Mouse (Mus musculus) liver, adult 2 months (tissue): ENCODE measurements around the gene Abraxas2. TPM values are rescaled to one million over a fixed set of nuclear protein-coding genes. Genes with fewer than 3 reads are reported as not detected.

Source experiments
- DNase-seq: peaks from one replicate; pipeline ENCODE4 v3.0.0-alpha.2; 2011; ENCODE audit warnings: low read depth, low spot score; ENCODE audit errors: extremely low read depth
- H3K27ac ChIP-seq: fragments of 200-500 bp; replicated peaks from 2 replicates; pipeline ENCODE4 v1.5.1; 2012; ENCODE audit warnings: low read depth, mild to moderate bottlenecking, control low read depth, inconsistent platforms, low read length; ENCODE audit not compliant: insufficient read depth
- H3K27me3 ChIP-seq: fragments of 200-500 bp; 2 replicates; pipeline ENCODE4 v1.6.1; 2012; ENCODE audit warnings: mild to moderate bottlenecking, moderate library complexity, low read length, inconsistent platforms; ENCODE audit not compliant: control insufficient read depth, insufficient read depth
- H3K36me3 ChIP-seq: fragments of 200-500 bp; 2 replicates; pipeline ENCODE4 v1.6.1; 2012; ENCODE audit warnings: low read length, inconsistent platforms; ENCODE audit not compliant: control insufficient read depth, insufficient read depth
- H3K4me1 ChIP-seq: fragments of 200-500 bp; 2 replicates; pipeline ENCODE4 v1.6.1; 2011; ENCODE audit warnings: low read length; ENCODE audit not compliant: control insufficient read depth, insufficient read depth
- H3K4me3 ChIP-seq: fragments of 200-500 bp; 2 replicates; pipeline ENCODE4 v1.5.1; 2011; ENCODE audit warnings: low read depth, mild to moderate bottlenecking, control low read depth, low read length, moderate library complexity; ENCODE audit not compliant: insufficient read depth
- H3K79me2 ChIP-seq: fragments of 200-500 bp; 2 replicates; pipeline ENCODE4 v1.6.1; 2012; ENCODE audit warnings: inconsistent platforms, mild to moderate bottlenecking, low read length, moderate library complexity; ENCODE audit not compliant: control insufficient read depth, insufficient read depth
- H3K9ac ChIP-seq: fragments of 200-500 bp; 2 replicates; pipeline ENCODE4 v1.6.1; 2012; ENCODE audit warnings: low read depth, mild to moderate bottlenecking, control low read depth, inconsistent platforms, low read length
- CTCF ChIP-seq: fragments of 200-500 bp; IDR thresholded peaks from 2 replicates; pipeline ENCODE4 v1.5.1; 2011; ENCODE audit warnings: low read depth, low read length, control low read depth
- POLR2A ChIP-seq: fragments of 200-500 bp; IDR thresholded peaks from 2 replicates; pipeline ENCODE4 v1.6.1; 2011; ENCODE audit warnings: low read length, control low read depth; ENCODE audit not compliant: insufficient read depth; ENCODE audit errors: extremely low read depth
- WGBS: fragments of 180-500 bp; shearing (Covaris S2); methylation state at CpG from one replicate; pipeline ENCODE4 v1.1.7; 2018; 5-methylcytosine and 5-hydroxymethylcytosine counted together
- polyA plus RNA-seq: library from polyadenylated mRNA; depleted of rRNA; stranded (reverse); fragments of >200 nt; gene quantifications from 2 replicates; pipeline ENCODE4 v1.2.3, GENCODE M21; 2012; rRNA removed
- total RNA-seq: library from RNA; depleted of rRNA; stranded (reverse); fragments of >200 nt; gene quantifications from 2 replicates; pipeline ENCODE4 v1.2.3, GENCODE M21; 2014; rRNA removed

The Abraxas2 gene
- total RNA-seq: 23.7 and 26.0 TPM in 2 replicates
- polyA plus RNA-seq: 7.9 and 8.5 TPM in 2 replicates

DNA sequence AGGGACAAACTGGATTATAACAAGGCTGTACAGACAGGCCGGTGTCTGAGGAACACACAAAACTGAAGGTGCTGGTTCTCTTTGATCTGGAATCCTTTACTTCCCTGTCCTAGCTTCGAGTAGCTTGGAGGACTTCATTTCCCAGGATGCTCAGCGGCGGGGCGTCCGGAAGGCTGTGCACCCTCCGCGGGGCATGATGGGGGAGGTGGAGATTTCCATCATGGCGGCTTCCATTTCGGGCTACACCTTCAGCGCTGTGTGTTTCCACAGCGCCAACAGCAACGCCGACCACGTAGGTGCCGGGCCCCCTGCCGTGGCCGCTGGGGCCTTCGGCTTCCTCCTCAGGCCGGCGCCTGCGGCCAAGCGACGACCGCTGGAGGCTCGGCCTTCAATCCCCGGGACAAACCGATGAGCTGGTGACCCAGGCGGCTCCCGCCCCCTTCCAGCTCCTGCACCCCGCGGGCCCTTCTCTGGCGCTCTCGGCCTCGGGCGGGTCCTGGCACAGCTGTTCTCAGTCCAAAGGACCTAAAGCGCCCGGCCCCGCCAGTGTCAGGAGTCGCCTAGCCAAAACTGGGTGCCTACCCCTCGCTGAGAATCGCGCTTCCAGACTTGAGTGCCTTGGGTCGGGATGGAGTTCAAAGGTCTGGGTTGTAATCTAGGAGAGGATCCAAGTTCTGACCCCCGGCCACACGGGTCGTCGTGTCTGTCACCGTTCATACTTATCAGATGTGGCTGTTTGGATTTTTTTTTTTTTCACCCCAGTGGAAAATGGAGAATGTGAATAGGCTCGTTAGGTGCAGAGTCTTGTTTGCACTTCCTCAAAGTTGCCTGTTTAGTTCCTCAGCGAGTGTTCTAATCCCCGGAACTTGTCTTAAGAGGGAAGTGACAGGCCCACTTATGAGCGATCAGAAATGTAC is at the start of gene Abraxas2:
TSS of gene Abraxas2 (plus strand) at position 184 of the 917 bp plus-strand sequence.
- no peak for TF ChIP-seq CTCF
- peak; percentile 64; the same call in 1 of the 2 replicates for TF ChIP-seq POLR2A

DNA sequence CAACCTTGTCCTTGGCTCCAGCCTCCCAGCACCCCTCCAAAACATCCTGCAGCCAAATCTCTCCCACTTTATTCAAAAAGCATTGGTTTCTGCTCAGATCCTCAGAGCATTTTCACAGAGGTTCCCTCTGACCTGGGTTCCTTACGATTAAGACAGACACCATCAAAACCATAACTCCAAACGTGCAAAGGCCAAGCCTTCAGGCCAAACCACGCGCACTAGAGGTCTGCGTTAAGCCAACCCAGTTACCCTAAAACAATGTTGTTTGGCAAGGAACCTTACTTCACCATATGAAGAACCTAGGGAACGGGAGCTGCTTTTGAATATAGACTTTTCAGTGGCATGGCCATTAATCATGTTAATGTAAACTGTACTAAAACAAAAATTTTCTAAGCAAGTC is 49.3 kb upstream of the Abraxas2 start:
- Histone ChIP-seq H3K79me2 (peaks cover 18% of the 10 kb centered on the region), H3K4me1 (peaks cover 9% of the 10 kb centered on the region), H3K4me3 (no peak overlapping the region), H3K9ac (no peak overlapping the region), H3K27me3 (no peaks in the 10 kb centered on the region), H3K36me3 (no peaks in the 10 kb centered on the region), H3K27ac (0 out of 2 replicates have a peak overlapping the region, but pooled peaks have one; percentile 5)
- no peak for DNase-seq
- WGBS: 77% methylated on average over 6 of the region's 6 CpGs
- TF ChIP-seq CTCF: no peak
- no peak for TF ChIP-seq POLR2A

More for the DNA sequence above, at the start of gene Abraxas2:
- H3K4me1 ChIP-seq: no peaks in the 10 kb centered on the region; the same call in 1 of the 2 replicates
- peak within 1 kb of the TSS; percentile 98 for H3K4me3 ChIP-seq
- H3K27me3 ChIP-seq: no peaks in the 10 kb centered on the region
- peak within 1 kb of the TSS; percentile 94 for H3K27ac ChIP-seq
- WGBS: under 1% methylated on average over 53 of the region's 53 CpGs
- peak within 1 kb of the TSS; percentile 95 for H3K9ac ChIP-seq
- peak; percentile 84 for DNase-seq
- peaks cover 9% of the 10 kb centered on the region; the same call in 1 of the 2 replicates for H3K79me2 ChIP-seq
- H3K36me3 ChIP-seq: no peaks in the 10 kb centered on the region

DNA sequence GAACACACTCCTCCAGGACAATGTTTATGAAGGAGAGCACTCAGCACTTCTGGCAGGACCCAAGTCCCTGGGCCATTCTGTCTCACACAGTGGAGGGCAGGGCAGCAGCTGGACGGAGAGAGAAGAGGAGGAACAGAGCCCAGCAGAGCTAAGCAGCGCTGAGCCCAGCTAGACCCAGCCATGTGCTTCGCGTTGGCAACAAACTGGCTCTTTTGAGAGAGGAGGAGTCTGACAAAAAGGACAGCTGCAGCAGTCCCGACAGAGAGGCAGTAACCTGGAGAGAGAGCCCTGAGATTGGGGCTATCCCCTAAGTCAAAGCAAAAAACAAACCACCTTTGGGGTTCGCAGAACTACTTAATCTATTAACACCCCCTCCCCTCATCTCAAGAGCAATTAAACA is 48.7 kb upstream of the Abraxas2 start:
- peaks cover 7% of the 10 kb centered on the region; the same call in 1 of the 2 replicates for H3K4me1 ChIP-seq
- H3K79me2 ChIP-seq: peaks cover 14% of the 10 kb centered on the region; the same call in 1 of the 2 replicates
- WGBS: 57% methylated on average over 6 of the region's 6 CpGs
- H3K9ac ChIP-seq: 0 out of 2 replicates have a peak overlapping the region, but pooled peaks have one; percentile 15
- no peaks in the 10 kb centered on the region for H3K36me3 ChIP-seq
- no peaks in the 10 kb centered on the region for H3K27me3 ChIP-seq
- TF ChIP-seq CTCF: no peak
- no peak for TF ChIP-seq POLR2A
- no peak for DNase-seq
- H3K4me3 ChIP-seq: no peak overlapping the region
- no peak overlapping the region for H3K27ac ChIP-seq

DNA sequence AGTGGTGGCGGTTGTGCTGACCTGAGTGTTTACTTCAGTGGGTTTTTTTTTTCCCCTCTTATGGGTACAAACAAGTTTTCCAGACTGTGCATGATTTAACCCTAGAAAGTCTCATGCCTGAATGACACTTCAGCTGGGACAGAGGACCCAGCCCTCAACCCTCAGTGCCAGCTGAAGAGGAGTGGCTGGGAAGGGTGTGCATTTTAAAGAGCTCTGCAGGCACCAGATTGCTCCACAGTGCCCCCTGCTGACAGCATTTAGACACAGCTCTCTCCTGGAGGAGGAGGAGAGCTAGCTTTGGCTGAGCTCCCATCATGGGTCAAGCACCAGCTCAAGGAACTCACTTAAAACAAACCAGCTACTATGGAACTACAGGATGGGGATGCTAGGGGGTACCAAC is 48.1 kb upstream of the Abraxas2 start:
- peak; percentile 70 for DNase-seq
- H3K79me2 ChIP-seq: peaks cover 9% of the 10 kb centered on the region; the same call in 1 of the 2 replicates
- no peak overlapping the region for H3K4me3 ChIP-seq
- WGBS: 70% methylated on average over 1 of the region's 1 CpGs
- peak; percentile 91 for TF ChIP-seq CTCF
- TF ChIP-seq POLR2A: no peak
- H3K4me1 ChIP-seq: peaks cover 7% of the 10 kb centered on the region; the same call in 1 of the 2 replicates
- no peaks in the 10 kb centered on the region for H3K27me3 ChIP-seq
- no peaks in the 10 kb centered on the region for H3K36me3 ChIP-seq
- H3K9ac ChIP-seq: no peak overlapping the region
- H3K27ac ChIP-seq: no peak overlapping the region

DNA sequence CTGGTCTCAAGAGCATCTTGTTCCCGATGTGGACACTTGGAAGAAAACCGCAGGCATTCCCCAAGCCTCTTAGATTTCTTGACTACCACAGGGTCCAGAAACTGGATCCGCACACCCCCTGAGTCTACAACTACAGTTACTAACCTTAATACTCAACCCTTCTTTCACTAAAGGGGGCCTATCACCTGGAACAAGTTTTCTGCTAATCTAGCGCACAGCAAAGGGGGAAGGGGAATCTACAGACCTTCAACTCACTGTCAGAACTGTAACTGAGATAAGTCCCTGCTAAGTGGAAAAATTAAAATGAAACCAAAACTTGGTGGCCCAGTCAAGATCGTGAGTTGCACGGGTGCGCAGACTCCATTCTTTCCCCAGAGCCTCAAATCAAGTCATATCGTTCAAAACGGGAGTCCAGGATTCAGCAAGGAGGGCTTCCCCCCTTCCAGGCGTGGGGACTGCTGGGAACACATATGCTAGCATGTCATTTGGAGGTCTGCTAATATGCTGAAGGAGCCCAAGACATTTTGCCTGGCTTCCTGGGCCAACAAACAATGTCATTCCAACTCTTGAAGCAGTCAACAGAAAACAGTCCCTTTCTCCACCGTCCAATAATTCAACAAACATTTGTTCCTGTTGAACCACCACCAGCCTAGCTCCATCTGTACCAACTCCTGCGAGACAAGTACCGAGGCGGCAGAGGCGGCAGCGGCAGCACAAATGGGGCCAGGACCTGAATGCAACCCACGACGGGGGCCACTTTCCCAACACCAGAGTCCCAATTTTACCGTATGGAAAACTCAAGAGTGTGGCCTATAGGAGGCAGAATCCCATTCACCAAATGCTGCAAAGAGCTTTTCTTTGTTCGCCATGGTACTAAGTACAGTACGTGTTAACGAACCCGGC is 47.1 kb upstream of the Abraxas2 start:
- no peak for DNase-seq
- peaks cover 7% of the 10 kb centered on the region; the same call in 1 of the 2 replicates for H3K79me2 ChIP-seq
- TF ChIP-seq POLR2A (no peak), CTCF (no peak)

More for the DNA sequence above, 47.1 kb upstream of the Abraxas2 start:
- H3K27me3 ChIP-seq: no peaks in the 10 kb centered on the region
- peaks cover 5% of the 10 kb centered on the region; the same call in 1 of the 2 replicates for H3K4me1 ChIP-seq
- no peaks in the 10 kb centered on the region for H3K36me3 ChIP-seq
- H3K4me3 ChIP-seq: peak overlapping the region; percentile 77
- peak overlapping the region; percentile 79 for H3K9ac ChIP-seq
- peak overlapping the region; percentile 61 for H3K27ac ChIP-seq
- 23% methylated on average over 23 of the region's 23 CpGs for WGBS
